Mouse (Mus musculus) CH12.LX (cell line): ENCODE measurements around the gene Trpm5. TPM values are rescaled to one million over a fixed set of nuclear protein-coding genes. Genes with fewer than 3 reads are reported as not detected.

Source experiments
- DNase-seq: peaks from one replicate; pipeline ENCODE4 v3.0.0-alpha.2; 2013; ENCODE audit errors: extremely low read depth
- H3K27ac ChIP-seq: 2 replicates; pipeline ENCODE4 v1.5.1; 2012; ENCODE audit warnings: low read depth, mild to moderate bottlenecking, control low read depth, moderate library complexity; ENCODE audit not compliant: insufficient read depth
- H3K27me3 ChIP-seq: replicated peaks from 2 replicates; pipeline ENCODE3; 2012; ENCODE audit warnings: inconsistent platforms
- H3K36me3 ChIP-seq, 2 experiments: replicated peaks in 1 of 2; 2 replicates each; pipeline versions ENCODE3 to v1.6.1; 2012; ENCODE audit warnings: inconsistent platforms in 1 of 2, low read length in 1 of 2, mild to moderate bottlenecking in 1 of 2, mixed read lengths in 1 of 2, moderate library complexity in 1 of 2; ENCODE audit not compliant: control insufficient read depth in 1 of 2, insufficient read depth in 1 of 2
- H3K4me1 ChIP-seq, 2 experiments: 2 replicates each; pipeline ENCODE4 v1.6.1; 2012; ENCODE audit warnings: inconsistent platforms in 1 of 2, moderate library complexity in 1 of 2; ENCODE audit not compliant: insufficient read depth in 2 of 2, control insufficient read depth in 1 of 2
- H3K4me2 ChIP-seq: 2 replicates; pipeline ENCODE4 v1.6.1; 2012; ENCODE audit warnings: low read depth, mild to moderate bottlenecking, control low read depth; ENCODE audit not compliant: poor library complexity, insufficient read depth, severe bottlenecking
- H3K4me3 ChIP-seq, 3 experiments: fragments of 150-350 bp in 1 of 3; sonication (generic) in 1 of 3; replicated peaks in 1 of 3; 2 replicates each; pipeline versions ENCODE3 to v1.5.1; 2011 to 2012; ENCODE audit warnings: low read depth in 2 of 3, low read length in 2 of 3, mild to moderate bottlenecking in 2 of 3, moderate library complexity in 2 of 3, control low read depth in 1 of 3, improper control_type of control experiment in 1 of 3, inconsistent platforms in 1 of 3, mixed read lengths in 1 of 3; ENCODE audit not compliant: poor library complexity in 1 of 3
- H3K79me2 ChIP-seq: replicated peaks from 2 replicates; pipeline ENCODE4 v1.6.1; 2012; ENCODE audit warnings: mild to moderate bottlenecking, moderate library complexity; ENCODE audit not compliant: control insufficient read depth, poor library complexity, insufficient read depth, severe bottlenecking; ENCODE audit errors: extremely low read depth
- H3K9ac ChIP-seq: 2 replicates; pipeline ENCODE4 v1.6.1; 2012; ENCODE audit warnings: low read depth, mild to moderate bottlenecking, control low read depth, moderate library complexity; ENCODE audit not compliant: insufficient read depth
- H3K9me3 ChIP-seq: replicated peaks from 2 replicates; pipeline ENCODE3; 2012; ENCODE audit warnings: low read length, inconsistent platforms, mixed read lengths
- BHLHE40 ChIP-seq: IDR thresholded peaks from 2 replicates; pipeline ENCODE4 v1.6.1; 2011; ENCODE audit warnings: mild to moderate bottlenecking, low read depth, low read length, improper control_type of control experiment
- CTCF ChIP-seq, 2 experiments: IDR thresholded peaks in 1 of 2; conservative IDR thresholded peaks in 1 of 2; 2 replicates each; pipeline ENCODE4 v1.5.1; 2011 to 2012; ENCODE audit warnings: low read depth in 2 of 2, low read length in 2 of 2, improper control_type of control experiment in 1 of 2, inconsistent platforms in 1 of 2, mild to moderate bottlenecking in 1 of 2, moderate library complexity in 1 of 2
- ELF1 ChIP-seq: IDR thresholded peaks from 2 replicates; pipeline ENCODE4 v1.6.1; 2014; ENCODE audit warnings: low read depth, mild to moderate bottlenecking, inconsistent platforms, low read length, improper control_type of control experiment
- EP300 ChIP-seq: IDR thresholded peaks from 2 replicates; pipeline ENCODE4 v1.6.1; 2011; ENCODE audit warnings: low read length, improper control_type of control experiment
- ETS1 ChIP-seq: conservative IDR thresholded peaks from 2 replicates; pipeline ENCODE4 v1.6.1; 2012; ENCODE audit warnings: low read depth, mild to moderate bottlenecking, inconsistent platforms, low read length, improper control_type of control experiment, moderate library complexity
- IRF4 ChIP-seq: IDR thresholded peaks from 2 replicates; pipeline ENCODE4 v1.6.1; 2014; ENCODE audit warnings: low read depth, mild to moderate bottlenecking, inconsistent platforms, low read length, improper control_type of control experiment
- JUN ChIP-seq: IDR thresholded peaks from 2 replicates; pipeline ENCODE4 v1.6.1; 2011; ENCODE audit warnings: low read depth, mild to moderate bottlenecking, low read length, improper control_type of control experiment, moderate library complexity; ENCODE audit not compliant: insufficient read depth
- KAT2A ChIP-seq: IDR thresholded peaks from 2 replicates; pipeline ENCODE4 v1.6.1; 2012; ENCODE audit warnings: low read length, improper control_type of control experiment, inconsistent platforms; ENCODE audit not compliant: insufficient replicate concordance
- MAFK ChIP-seq: IDR thresholded peaks from 2 replicates; pipeline ENCODE4 v1.6.1; 2011; ENCODE audit warnings: low read length, improper control_type of control experiment; ENCODE audit not compliant: insufficient replicate concordance
- MEF2A ChIP-seq: IDR thresholded peaks from 2 replicates; pipeline ENCODE4 v1.6.1; 2014; ENCODE audit warnings: low read depth, mild to moderate bottlenecking, inconsistent platforms, low read length, improper control_type of control experiment, borderline replicate concordance
- MYC ChIP-seq: IDR thresholded peaks from 2 replicates; pipeline ENCODE4 v1.6.1; 2011; ENCODE audit warnings: low read depth, mild to moderate bottlenecking, improper control_type of control experiment, low read length
- NELFE ChIP-seq: IDR thresholded peaks from 2 replicates; pipeline ENCODE4 v1.6.1; 2011; ENCODE audit warnings: low read depth, low read length, improper control_type of control experiment
- POLR2AphosphoS2 ChIP-seq: IDR thresholded peaks from 2 replicates; pipeline ENCODE4 v1.6.1; 2011; ENCODE audit warnings: low read depth, low read length, improper control_type of control experiment
- RAD21 ChIP-seq: IDR thresholded peaks from 2 replicates; pipeline ENCODE4 v1.6.1; 2011; ENCODE audit warnings: low read depth, mild to moderate bottlenecking, low read length, improper control_type of control experiment, moderate library complexity
- RCOR1 ChIP-seq: conservative IDR thresholded peaks from 2 replicates; pipeline ENCODE4 v1.6.1; 2012; ENCODE audit warnings: low read depth, mild to moderate bottlenecking, inconsistent platforms, low read length, improper control_type of control experiment
- SIN3A ChIP-seq: IDR thresholded peaks from 2 replicates; pipeline ENCODE4 v1.6.1; 2012; ENCODE audit warnings: low read length, improper control_type of control experiment, inconsistent platforms
- TCF12 ChIP-seq: IDR thresholded peaks from 2 replicates; pipeline ENCODE4 v1.6.1; 2014; ENCODE audit warnings: low read depth, mild to moderate bottlenecking, inconsistent platforms, low read length, improper control_type of control experiment
- UBTF ChIP-seq: IDR thresholded peaks from 2 replicates; pipeline ENCODE4 v1.6.1; 2012; ENCODE audit warnings: low read depth, mild to moderate bottlenecking, inconsistent platforms, low read length, improper control_type of control experiment, moderate library complexity
- USF1 ChIP-seq: IDR thresholded peaks from 2 replicates; pipeline ENCODE4 v1.6.1; 2014; ENCODE audit warnings: low read depth, mild to moderate bottlenecking, inconsistent platforms, low read length, improper control_type of control experiment
- USF2 ChIP-seq: conservative IDR thresholded peaks from 2 replicates; pipeline ENCODE4 v1.6.1; 2011; ENCODE audit warnings: low read depth, low read length, improper control_type of control experiment
- ZKSCAN1 ChIP-seq: IDR thresholded peaks from 2 replicates; pipeline ENCODE4 v1.6.1; 2012; ENCODE audit warnings: low read depth, inconsistent platforms, low read length, improper control_type of control experiment, borderline replicate concordance
- ZMIZ1 ChIP-seq: IDR thresholded peaks from 2 replicates; pipeline ENCODE4 v1.6.1; 2012; ENCODE audit warnings: low read depth, mild to moderate bottlenecking, inconsistent platforms, low read length, improper control_type of control experiment
- ZNF384 ChIP-seq: IDR thresholded peaks from 2 replicates; pipeline ENCODE4 v1.6.1; 2012; ENCODE audit warnings: low read depth, low read length, improper control_type of control experiment, inconsistent platforms
- dilution Hi-C: fragments of 300-500 bp; cut with MboI; formaldehyde crosslinking; loops from 2 replicates; pipeline ENCODE4 v1.14.3; 2020; ENCODE audit warnings: low sequenced_read_pairs; ENCODE audit not compliant: extremely low pct_unique_long_range_greater_than_20kb, extremely low pct_ligation_motif_present
- in situ Hi-C: fragments of 300-500 bp; cut with MboI; formaldehyde crosslinking; loops from 3 replicates; pipeline ENCODE4 v1.14.3; 2019; ENCODE audit warnings: low sequenced_read_pairs, low pct_ligation_motif_present, low pct_unique_long_range_greater_than_20kb, mixed read lengths
- polyA plus RNA-seq: library from polyadenylated mRNA; unstranded; fragments of >175 nt; gene quantifications from 2 replicates; pipeline ENCODE4 v1.2.1, GENCODE M21; 2012; ENCODE audit warnings: low read depth; ENCODE audit not compliant: insufficient read length
- total RNA-seq, 2 experiments: library from RNA; depleted of rRNA; stranded (reverse); fragments of 300-350 nt in 1 of 2; fragments of >200 nt in 1 of 2; gene quantifications; 2 replicates each; pipeline ENCODE4 v1.2.3; 2012 to 2014

Gene Trpm5
- total and polyA plus RNA-seq, 3 experiments: 1.1 to 3.0 (median 1.5) TPM

DNA sequence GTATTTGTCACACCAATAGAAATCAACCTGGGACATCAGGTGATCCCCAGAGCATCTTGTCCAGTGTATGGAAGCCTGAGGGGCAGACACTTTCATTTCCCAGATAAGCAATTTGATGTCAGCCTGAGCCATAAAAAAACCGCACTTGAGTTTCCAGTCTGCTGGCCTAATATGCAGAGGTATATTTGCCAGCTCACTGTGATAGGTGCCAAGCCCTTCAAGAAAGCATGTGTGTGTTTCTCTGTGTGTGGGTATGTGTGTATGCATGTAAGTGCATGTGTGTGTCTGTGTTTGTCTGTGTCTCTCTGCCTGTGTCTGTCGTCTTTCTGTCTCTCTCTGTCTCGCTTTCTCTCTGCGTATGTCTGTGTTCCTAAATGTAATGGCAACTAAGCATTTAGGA lies 67.2 kb downstream of the Trpm5 start:
- Histone ChIP-seq H3K79me2 (no peaks in the 10 kb centered on the region), H3K9me3 (peaks cover 13% of the 10 kb centered on the region), H3K36me3 (peaks cover 0 to 8% of the 10 kb centered on the region in 2 experiments), H3K4me1 (peaks cover 5 to 39% of the 10 kb centered on the region in 2 experiments; a peak in 3 of 4 replicates), H3K4me2 (no peak overlapping the region), H3K27ac (no peak overlapping the region), H3K27me3 (no peaks in the 10 kb centered on the region), H3K4me3 (no peak overlapping the region), H3K9ac (no peak overlapping the region)
- dilution Hi-C loops (no loop called here), in situ Hi-C loops (no loop called here)
- no peak for TF ChIP-seq USF2
- TF ChIP-seq EP300: no peak
- no peak for TF ChIP-seq KAT2A
- TF ChIP-seq POLR2AphosphoS2: no peak
- no peak for TF ChIP-seq CTCF (conservative IDR thresholded peaks at IDR 0.05 in 1 of 2, IDR thresholded peaks at IDR 0.05 in 1 of 2; ENCODE audit: low read depth in 2 of 2, low read length in 2 of 2)
- no peak for TF ChIP-seq MAFK
- TF ChIP-seq RCOR1: no peak
- no peak for TF ChIP-seq IRF4
- TF ChIP-seq ELF1: no peak
- no peak for TF ChIP-seq USF1
- TF ChIP-seq JUN: no peak
- TF ChIP-seq NELFE: no peak
- no peak for TF ChIP-seq ZNF384
- TF ChIP-seq BHLHE40: no peak
- TF ChIP-seq MEF2A: no peak
- TF ChIP-seq TCF12: no peak
- DNase-seq: no peak

DNA sequence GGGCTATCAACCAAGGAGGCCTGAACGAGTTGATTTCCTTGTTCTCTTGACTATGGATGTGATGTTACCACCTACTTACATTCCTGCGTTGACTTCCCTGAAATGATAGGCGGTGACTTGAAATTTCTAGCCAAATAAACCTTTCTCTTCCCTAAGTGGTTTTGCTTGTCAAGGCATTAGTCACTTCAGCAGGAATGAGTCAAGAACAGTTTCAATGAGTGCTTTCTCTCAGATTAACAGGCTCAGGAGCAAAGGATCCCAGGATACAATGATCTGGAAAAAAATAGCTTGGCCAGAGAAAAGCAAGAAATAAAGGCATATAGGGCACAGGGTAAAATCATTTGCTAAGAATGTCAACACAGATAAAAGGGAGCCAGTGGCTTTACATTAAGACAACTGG lies 68.9 kb downstream of the Trpm5 start:
- peaks cover 13% of the 10 kb centered on the region for H3K9me3 ChIP-seq
- no peak for TF ChIP-seq ETS1
- TF ChIP-seq ELF1: no peak
- TF ChIP-seq TCF12: no peak
- no peak for TF ChIP-seq RCOR1
- TF ChIP-seq ZKSCAN1: no peak
- TF ChIP-seq JUN: no peak
- TF ChIP-seq UBTF: no peak
- no peak for TF ChIP-seq MEF2A
- TF ChIP-seq NELFE: no peak
- TF ChIP-seq MYC: no peak
- TF ChIP-seq ZMIZ1: no peak
- no peak for TF ChIP-seq SIN3A
- no peak for TF ChIP-seq RAD21
- TF ChIP-seq USF1: no peak
- peaks cover 0 to 8% of the 10 kb centered on the region in 2 experiments for H3K36me3 ChIP-seq
- no peak overlapping the region for H3K4me3 ChIP-seq
- no peak overlapping the region for H3K4me2 ChIP-seq
- H3K9ac ChIP-seq: no peak overlapping the region
- no peaks in the 10 kb centered on the region for H3K27me3 ChIP-seq
- in situ Hi-C loops (no loop called here), dilution Hi-C loops (no loop called here)
- H3K4me1 ChIP-seq: peaks cover 17 to 56% of the 10 kb centered on the region in 2 experiments
- H3K79me2 ChIP-seq: no peaks in the 10 kb centered on the region
- no peak overlapping the region for H3K27ac ChIP-seq
- no peak for DNase-seq
